Mouse (Mus musculus) adrenal gland, postnatal 14 days (tissue): Measurements from ENCODE around the gene Lrrc46. TPM values are rescaled to one million over a fixed set of nuclear protein-coding genes. Genes with fewer than 3 reads are reported as not detected.

ENCODE experiments used
- DNase-seq: peaks from one replicate; pipeline ENCODE4 v3.0.0; 2021; ENCODE audit warnings: mixed read lengths
- total RNA-seq: library from RNA; stranded (reverse); gene quantifications from 2 replicates; pipeline ENCODE4 v1.2.3, GENCODE M21; 2021

Lrrc46 gene
- total RNA-seq, 1 experiment from 2014 or later: 0.93 TPM

GRCm38 (mm10) chr11:97049492-97050085 is 8.4 kb upstream of the Lrrc46 start:
- DNase-seq: no peak

GRCm38 (mm10) chr11:97048090-97048650 is 7.0 kb upstream of the Lrrc46 start:
- peak; percentile 75 for DNase-seq

GRCm38 (mm10) chr11:97045861-97046260 is 4.7 kb upstream of the Lrrc46 start:
- no peak for DNase-seq

GRCm38 (mm10) chr11:97044902-97045301 is 3.7 kb upstream of the Lrrc46 start:
- no peak for DNase-seq

- DNase-seq: no peak
Observed at GRCm38 (mm10) chr11:97040301-97041021, 746 bp downstream of the Lrrc46 start.

GRCm38 (mm10) chr11:97038881-97039280 is 2.3 kb downstream of the Lrrc46 start:
- DNase-seq: peak; percentile 70

- DNase-seq: no peak
Observed at GRCm38 (mm10) chr11:97036141-97036540, 5.1 kb downstream of the Lrrc46 start.

GRCm38 (mm10) chr11:97033781-97034180 is 7.4 kb downstream of the Lrrc46 start:
- DNase-seq: no peak

GRCm38 (mm10) chr11:97032499-97032898 is 8.7 kb downstream of the Lrrc46 start:
- DNase-seq: no peak

GRCm38 (mm10) chr11:97031977-97032376 is 9.2 kb downstream of the Lrrc46 start:
- no peak for DNase-seq

- DNase-seq: no peak
Observed at GRCm38 (mm10) chr11:97030426-97030825, 10.8 kb downstream of the Lrrc46 start.

- peak; percentile 89 for DNase-seq
Observed at GRCm38 (mm10) chr11:97029686-97030417, 11.4 kb downstream of the Lrrc46 start, which contains the start of gene Scrn2. Gene Scrn2 (plus strand): TSS chr11:97029938.

- DNase-seq: peak; percentile 92
Observed at GRCm38 (mm10) chr11:97025721-97026344, 15.4 kb downstream of the Lrrc46 start.

- DNase-seq: peak; percentile 68
Observed at GRCm38 (mm10) chr11:97024977-97025376, 16.2 kb downstream of the Lrrc46 start.

- peak; percentile 87 for DNase-seq
Observed at GRCm38 (mm10) chr11:97021873-97022484, 19.2 kb downstream of the Lrrc46 start.

- DNase-seq: no peak
Observed at GRCm38 (mm10) chr11:97021121-97021765, 20.0 kb downstream of the Lrrc46 start.

GRCm38 (mm10) chr11:97019345-97019708 is 21.9 kb downstream of the Lrrc46 start:
- DNase-seq: no peak

- peak; percentile 45 for DNase-seq
Observed at GRCm38 (mm10) chr11:97018583-97019344, 22.4 kb downstream of the Lrrc46 start.

- no peak for DNase-seq
Observed at GRCm38 (mm10) chr11:97017696-97018582, 23.3 kb downstream of the Lrrc46 start.
